Mouse (Mus musculus) gastrocnemius, adult 2 months (tissue): ENCODE results near the gene Nt5c2. TPM values are rescaled to one million over a fixed set of nuclear protein-coding genes. Genes with fewer than 3 reads are reported as not detected.
A peak's percentile ranks its signal among the peaks of the same experiment; 100 is the strongest.

ENCODE experiments used
- DNase-seq: peaks from one replicate; pipeline ENCODE4 v3.0.0; 2022
- H3K27ac ChIP-seq: fragments of 200-600 bp; 2 replicates; pipeline ENCODE4 v1.8.1; 2022; ENCODE audit warnings: mild to moderate bottlenecking
- H3K4me3 ChIP-seq: fragments of 200-600 bp; 2 replicates; pipeline ENCODE4 v1.8.1; 2022; ENCODE audit warnings: mild to moderate bottlenecking, moderate library complexity
- CTCF ChIP-seq: fragments of 200-600 bp; IDR thresholded peaks from 2 replicates; pipeline ENCODE4 v1.8.1; 2022; ENCODE audit warnings: antibody characterized with exemption, mild to moderate bottlenecking, moderate library complexity
- intact Hi-C: fragments of 180-260 bp; cut with DNase I; formaldehyde crosslinking; loops from one replicate; pipeline ENCODE4 v1.15.1; 2025
- total RNA-seq, 2 experiments: library from RNA; stranded (reverse); gene quantifications; 2 replicates each; pipeline ENCODE4 v1.2.3; 2021

Gene Nt5c2
- total RNA-seq, 2 experiments from 2014 or later, result 9.5 to 18.2 TPM

DNA sequence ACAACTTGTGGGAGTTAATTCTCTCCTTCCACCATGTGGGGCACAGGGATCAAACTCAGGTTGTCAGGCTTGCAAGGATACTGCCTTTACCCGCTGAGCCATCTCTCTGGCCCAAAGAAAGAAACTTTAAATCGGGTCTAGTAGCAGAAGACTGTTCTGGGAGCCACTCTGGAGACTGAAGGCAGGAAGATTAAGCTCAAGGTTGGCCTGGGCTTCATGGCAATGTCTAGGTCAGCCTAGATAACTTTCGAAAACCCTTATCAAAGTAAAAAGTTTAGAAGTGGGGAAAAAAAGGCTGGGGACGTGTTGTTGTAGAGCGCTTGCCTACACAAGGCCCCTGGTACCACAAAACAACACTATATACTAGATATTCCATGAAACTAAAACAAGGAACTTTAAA is 58.0 kb downstream of the Nt5c2 start:
- no peak overlapping the region for H3K27ac ChIP-seq
- no peak for DNase-seq
- intact Hi-C loops, result no loop called here
- no peak overlapping the region for H3K4me3 ChIP-seq
- TF ChIP-seq CTCF, result no peak

DNA sequence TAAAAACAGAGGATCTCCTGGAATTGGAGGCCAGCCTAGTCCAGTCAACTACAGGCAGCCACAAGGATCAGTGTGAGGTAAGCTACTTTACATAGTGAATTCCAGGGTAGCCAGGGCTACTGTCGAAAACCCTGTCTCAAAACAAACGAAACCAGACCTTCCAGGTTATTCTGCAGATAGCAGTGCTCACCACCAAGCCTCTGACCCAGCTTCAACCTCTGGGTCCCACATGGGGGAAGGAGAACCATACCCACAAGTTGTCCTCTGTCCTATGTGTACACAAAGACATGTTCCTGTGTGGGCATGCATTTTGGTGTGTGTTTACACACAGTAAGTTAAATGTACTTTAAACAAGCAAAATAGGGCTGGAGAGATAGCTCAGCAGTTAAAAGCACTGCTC is 58.5 kb downstream of the Nt5c2 start:
- intact Hi-C loops, result no loop called here
- no peak overlapping the region for H3K27ac ChIP-seq
- DNase-seq, result no peak

DNA sequence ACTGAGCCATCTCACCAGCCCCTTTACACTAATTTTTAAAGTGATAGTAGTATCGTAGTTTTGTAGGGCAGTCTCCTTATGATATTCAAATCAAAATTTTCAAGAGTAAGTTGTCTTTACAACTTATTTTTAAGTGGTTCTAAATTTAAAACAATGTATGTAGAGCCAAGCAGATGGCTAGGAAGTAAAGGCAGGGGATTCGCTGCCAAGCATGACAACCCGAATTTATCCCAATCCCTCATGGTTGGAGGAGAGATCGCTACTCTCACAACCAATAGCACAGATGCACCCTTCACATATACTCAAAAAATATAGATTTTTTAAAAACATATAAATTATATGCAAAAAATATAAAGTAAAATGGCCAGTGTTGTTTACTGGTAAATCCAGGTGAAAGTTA is 59.3 kb downstream of the Nt5c2 start:
- no peak overlapping the region for H3K27ac ChIP-seq
- H3K4me3 ChIP-seq, result no peak overlapping the region
- intact Hi-C loops, result no loop called here
- no peak for DNase-seq
- TF ChIP-seq CTCF, result no peak

More for the DNA sequence above, 58.5 kb downstream of the Nt5c2 start:
- no peak overlapping the region for H3K4me3 ChIP-seq
- TF ChIP-seq CTCF, result no peak

DNA sequence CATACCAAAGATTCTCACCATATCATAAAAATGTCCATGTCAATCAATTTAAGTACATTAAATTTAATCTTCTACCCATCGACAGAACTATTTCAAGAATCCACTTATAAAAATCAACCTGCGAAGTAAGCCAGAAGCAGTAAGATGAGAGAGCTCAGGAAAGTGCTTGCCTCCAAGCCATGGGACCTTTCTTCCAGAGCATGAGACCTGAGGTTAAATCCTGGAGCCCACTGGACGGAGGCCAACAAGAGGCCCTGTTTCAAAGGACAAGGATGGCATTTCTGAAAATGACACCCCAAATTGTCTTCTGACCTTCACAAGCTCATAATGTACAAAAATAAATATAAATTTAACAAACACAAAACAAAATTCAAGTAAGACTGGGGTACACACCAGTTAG is 61.4 kb downstream of the Nt5c2 start:
- no peak for DNase-seq
- Histone ChIP-seq H3K27ac (0 out of 2 replicates have a peak overlapping the region, but pooled peaks have one; percentile 8), H3K4me3 (no peak overlapping the region)
- intact Hi-C loops, result no loop called here
- no peak for TF ChIP-seq CTCF

DNA sequence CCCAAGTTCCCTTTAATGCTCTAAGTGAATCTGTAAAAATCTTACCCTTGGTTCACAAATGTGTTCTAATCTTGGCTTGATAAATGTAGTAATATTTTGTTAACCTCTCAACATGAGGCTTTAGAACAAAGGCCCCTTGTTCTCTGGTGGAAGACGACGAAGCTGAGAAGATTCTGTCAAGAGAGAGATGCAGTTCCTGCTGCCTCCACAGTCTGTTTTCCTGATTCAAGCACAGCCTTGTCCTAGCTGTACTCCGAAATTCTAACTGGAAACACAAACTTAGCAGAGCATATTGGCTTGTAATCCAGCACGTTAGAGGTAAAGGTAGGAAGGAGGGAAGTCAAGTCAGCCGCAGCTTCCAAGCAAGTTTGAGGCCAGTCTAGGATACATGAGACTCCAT is 62.0 kb downstream of the Nt5c2 start:
- Histone ChIP-seq H3K27ac (0 out of 2 replicates have a peak overlapping the region, but pooled peaks have one; percentile 4), H3K4me3 (no peak overlapping the region)
- no peak for DNase-seq
- intact Hi-C loops, result no loop called here
- no peak for TF ChIP-seq CTCF

DNA sequence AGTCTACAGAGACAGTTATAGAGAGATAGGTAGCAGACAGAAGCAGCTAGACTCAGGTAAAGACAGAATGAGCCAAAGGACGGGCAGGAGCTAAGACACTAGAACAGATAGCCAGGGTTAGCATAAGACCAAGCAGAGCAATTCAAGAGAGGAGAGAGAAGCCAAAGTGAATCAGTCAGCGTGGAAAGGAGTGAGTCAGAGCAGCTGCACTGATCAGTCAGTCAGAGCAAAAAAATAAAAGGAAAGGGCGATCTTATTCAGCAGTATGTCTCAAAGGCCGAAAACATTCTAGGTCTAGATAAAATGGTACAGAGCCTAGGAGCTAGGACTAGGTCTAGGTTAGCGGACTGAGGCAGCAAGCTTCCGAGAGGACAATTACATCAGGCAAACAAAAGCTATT is 70.6 kb downstream of the Nt5c2 start:
- no peak overlapping the region for H3K27ac ChIP-seq
- H3K4me3 ChIP-seq, result no peak overlapping the region
- DNase-seq, result no peak
- intact Hi-C loops, result loop anchor here (5.0 kb wide), 1 partner anchor 47 kb away; no protein-coding TSS in a partner anchor
- TF ChIP-seq CTCF, result no peak

DNA sequence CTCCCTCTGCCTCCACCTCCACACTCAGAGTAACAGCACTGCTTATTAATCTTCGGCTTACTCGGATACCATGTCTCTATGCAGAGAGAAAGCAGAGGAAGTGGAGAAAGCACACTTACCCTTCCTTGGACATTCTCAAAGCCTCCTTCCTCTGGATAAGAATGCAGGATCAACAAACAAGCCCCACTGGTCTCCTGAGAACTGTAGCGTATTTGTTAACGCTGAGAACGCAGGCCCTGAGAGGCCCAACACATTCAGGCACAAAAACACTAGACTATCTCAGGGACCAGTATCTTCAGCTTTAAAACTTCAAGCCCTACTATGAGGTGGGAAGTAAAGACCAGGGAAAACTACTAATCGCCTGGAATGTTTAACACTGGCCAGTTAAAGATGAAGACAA is 77.8 kb downstream of the Nt5c2 start:
- TF ChIP-seq CTCF, result no peak
- H3K4me3 ChIP-seq, result peak overlapping the region; percentile 47
- DNase-seq, result no peak
- peak overlapping the region; percentile 74 for H3K27ac ChIP-seq
- intact Hi-C loops, result no loop called here

DNA sequence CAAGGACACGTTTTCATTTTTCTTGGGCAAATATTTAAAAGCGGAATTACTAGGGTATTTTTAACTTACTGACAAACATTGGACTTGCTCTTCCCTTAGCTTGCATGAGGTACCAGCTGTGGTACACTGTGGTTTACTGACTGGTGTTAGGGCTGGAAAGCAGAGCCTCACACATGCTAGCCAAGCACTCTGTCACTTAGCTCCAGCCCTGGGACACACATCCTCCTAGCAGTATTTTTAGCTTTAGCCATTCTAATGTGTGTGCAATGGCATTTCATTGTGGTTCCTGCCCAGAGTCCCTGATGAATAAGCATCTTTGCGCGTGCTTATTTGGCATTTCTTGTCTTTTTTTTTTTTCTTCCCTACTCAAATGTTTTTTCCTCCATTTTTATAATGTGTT is 80.9 kb downstream of the Nt5c2 start:
- intact Hi-C loops, result no loop called here
- H3K27ac ChIP-seq, result peak overlapping the region; percentile 48
- TF ChIP-seq CTCF, result no peak
- H3K4me3 ChIP-seq, result no peak overlapping the region
- peak; percentile 47 for DNase-seq

DNA sequence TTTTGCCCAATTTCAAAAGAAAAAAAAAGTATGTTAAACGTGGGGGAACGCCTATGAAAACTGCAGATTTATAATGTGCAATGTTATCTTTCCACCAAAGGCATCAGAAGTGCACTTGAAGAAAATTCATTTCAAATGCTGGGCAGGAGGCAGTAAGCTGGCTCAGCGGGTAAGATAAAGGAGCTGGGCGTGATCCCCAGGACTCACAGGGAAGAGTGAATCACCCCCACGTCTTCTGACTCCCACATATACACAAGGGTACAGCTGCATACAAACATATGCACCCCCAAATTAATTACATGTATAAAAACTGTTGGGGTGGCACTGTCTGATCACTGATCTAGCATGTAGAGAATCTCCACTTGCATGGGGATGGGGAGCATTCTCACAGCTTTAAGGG is 82.3 kb downstream of the Nt5c2 start:
- no peak for DNase-seq
- Histone ChIP-seq H3K27ac (no peak overlapping the region), H3K4me3 (no peak overlapping the region)
- intact Hi-C loops, result no loop called here
- TF ChIP-seq CTCF, result no peak

DNA sequence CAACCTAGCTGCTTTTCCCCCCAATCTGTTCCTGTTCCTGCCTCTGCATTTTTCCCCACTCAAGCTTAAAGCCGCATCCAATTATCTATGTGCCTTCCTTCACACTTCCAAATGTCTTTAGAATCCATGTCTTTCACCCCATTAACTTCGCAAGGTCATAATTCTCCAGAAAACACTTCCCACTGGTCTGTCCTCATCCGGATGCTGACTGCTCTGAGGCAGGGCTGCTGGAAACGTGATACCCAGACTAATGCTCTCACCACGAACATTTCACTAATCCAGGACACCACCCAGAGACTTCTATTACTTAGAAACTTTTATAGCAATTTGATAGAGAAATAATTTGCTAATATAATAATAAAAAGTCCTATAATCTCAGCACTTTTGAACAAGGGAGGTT is 84.9 kb downstream of the Nt5c2 start:
- intact Hi-C loops, result no loop called here

DNA sequence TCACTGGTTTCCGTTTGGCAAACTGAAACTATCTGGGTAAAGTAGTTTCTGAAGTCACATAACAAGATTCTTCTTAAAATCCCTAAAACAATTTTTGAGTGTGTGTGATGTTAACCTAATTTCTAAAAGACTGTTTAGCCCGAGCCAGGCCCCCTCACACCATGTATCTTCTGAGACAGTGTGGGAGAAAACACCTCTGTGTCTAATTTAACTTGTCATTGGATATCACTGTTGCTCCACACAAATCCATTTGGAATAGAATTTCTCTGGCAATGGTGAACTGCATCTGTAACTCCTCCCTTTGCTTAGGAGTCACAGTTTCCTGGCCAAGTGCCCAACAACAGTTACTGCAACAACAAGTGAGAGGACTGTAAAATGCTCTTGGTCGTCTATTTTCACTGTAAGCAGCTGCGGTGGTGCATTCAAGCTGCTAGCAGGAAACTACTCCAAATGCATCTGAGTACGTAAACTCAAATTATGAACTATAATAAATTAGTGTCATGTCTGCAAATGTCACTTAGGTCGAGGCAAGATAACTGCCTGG is 85.8 kb downstream of the Nt5c2 start:
- TF ChIP-seq CTCF, result no peak
- DNase-seq, result peak; percentile 87
- peak overlapping the region; percentile 64 for H3K27ac ChIP-seq
- intact Hi-C loops, result no loop called here
- peak overlapping the region; percentile 0; the same call in 1 of the 2 replicates for H3K4me3 ChIP-seq

More for the DNA sequence above, 84.9 kb downstream of the Nt5c2 start:
- Histone ChIP-seq H3K4me3 (no peak overlapping the region), H3K27ac (peak overlapping the region; percentile 64)
- no peak for TF ChIP-seq CTCF
- DNase-seq, result no peak

DNA sequence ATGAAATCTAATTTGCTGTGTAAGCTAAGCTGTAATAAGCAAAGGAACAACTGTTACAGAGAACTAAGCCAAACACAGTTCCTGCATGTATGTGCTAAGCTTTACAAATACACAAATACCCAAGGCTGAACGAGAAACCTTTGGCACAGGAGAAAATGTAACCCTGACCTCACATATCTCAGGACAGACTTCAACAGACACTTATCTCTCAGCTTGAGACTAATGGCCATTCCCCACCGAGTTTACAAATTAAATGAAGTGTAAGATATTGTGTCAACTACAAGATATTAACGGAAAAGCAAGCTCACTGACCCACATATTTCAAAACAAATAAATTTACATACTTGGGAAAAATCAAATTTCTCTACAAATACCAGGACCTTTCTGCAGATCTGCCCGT is 86.8 kb downstream of the Nt5c2 start:
- intact Hi-C loops, result no loop called here
- H3K4me3 ChIP-seq, result no peak overlapping the region; the same call in 1 of the 2 replicates
- no peak for TF ChIP-seq CTCF
- peak overlapping the region; percentile 64 for H3K27ac ChIP-seq
- no peak for DNase-seq

DNA sequence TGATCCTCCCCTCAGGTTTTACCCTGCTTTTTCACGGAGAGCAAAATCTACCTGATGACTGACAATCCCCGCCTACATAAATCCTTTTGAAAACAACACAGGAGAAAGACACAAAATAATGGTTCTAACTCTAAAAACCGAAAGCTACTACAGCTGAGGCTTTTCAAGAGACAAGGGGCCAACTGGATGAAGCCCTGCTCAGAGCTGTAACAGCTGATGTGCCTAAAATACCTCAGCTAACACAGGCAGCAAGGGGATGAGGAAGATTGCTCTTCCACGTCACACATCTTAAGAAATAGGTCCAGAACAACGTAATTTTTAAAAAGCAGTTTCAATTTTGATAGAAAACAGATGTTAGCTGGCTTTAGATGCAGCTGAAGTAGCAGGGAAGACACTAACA is 88.0 kb downstream of the Nt5c2 start:
- peak overlapping the region; percentile 36 for H3K4me3 ChIP-seq
- intact Hi-C loops, result no loop called here
- TF ChIP-seq CTCF, result no peak

DNA sequence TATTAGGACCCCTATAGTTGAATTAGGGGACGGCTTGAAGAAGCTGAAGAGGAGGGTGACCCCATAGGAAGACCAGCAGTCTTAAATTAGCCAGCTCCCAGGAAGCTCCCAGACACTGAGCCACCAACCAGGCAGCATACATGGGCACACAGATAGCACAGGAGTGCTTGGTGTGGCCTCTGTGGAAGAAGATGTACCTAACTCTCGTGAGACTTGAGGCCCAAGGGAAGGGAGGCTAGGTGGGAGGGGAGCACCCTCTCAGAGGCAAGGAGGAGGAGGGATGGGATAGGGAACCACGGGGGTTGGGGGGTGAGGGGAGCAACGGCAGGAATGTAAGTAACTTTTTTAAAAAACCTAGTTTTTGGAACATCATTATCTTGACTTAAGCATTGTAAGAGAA is 88.6 kb downstream of the Nt5c2 start:
- intact Hi-C loops, result no loop called here
- Histone ChIP-seq H3K27ac (peak overlapping the region; percentile 64), H3K4me3 (no peak overlapping the region)
- TF ChIP-seq CTCF, result no peak
- DNase-seq, result no peak

More for the DNA sequence above, 88.0 kb downstream of the Nt5c2 start:
- DNase-seq, result no peak
- H3K27ac ChIP-seq, result peak overlapping the region; percentile 64
